Mouse (Mus musculus) leukemia stem cell, adult 10-12 weeks (primary cell): Measurements from ENCODE around the gene Lsm10. TPM values are rescaled to one million over a fixed set of nuclear protein-coding genes. Genes with fewer than 3 reads are reported as not detected.

Experiments
- polyA plus RNA-seq: library from polyadenylated mRNA; stranded (reverse); fragments of >175 nt; gene quantifications from 2 replicates; pipeline ENCODE4 v1.2.3, GENCODE M21; 2012; ENCODE audit warnings: low replicate concordance

The Lsm10 gene
- 2.6 and 8.6 TPM in 2 replicates for polyA plus RNA-seq

DNA sequence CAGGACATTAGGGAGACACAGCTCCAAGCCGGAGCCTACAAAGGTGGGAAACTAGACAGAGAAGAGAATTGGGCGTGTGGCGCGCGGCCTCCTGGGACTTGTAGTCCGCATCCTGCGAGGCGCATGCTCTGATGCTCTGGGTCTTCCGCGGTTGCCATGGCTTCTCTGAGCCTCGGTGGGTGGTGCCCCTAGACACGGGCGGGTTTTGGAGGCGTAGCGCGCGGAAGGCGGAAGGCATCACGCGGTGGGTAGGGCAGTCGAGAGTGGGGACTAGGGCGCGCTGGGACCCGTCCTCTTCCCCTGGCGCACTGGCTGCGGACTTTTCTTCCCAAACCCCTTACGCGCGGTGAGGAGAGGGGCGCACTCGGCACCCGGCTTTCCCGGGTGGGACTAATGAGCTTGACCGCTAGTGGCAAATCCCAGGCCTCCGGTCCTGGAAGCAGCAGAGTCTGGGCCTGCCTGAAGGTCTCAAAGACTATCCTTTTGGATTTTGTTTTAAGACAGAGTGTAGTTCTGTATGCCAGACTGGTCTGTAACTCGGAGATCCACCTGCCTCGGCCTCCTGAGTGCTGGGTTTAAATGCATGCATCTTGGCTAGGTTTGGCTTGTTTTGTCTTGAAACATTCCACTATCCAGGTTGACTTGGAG is at the start of gene Lsm10:
Gene Lsm10 (plus strand): TSS at position 160 of the 648 bp plus-strand sequence.

GRCm38 (mm10) chr4:126046851-126047585 is 49.4 kb upstream of the Lsm10 start, which contains the start of gene Mrps15:
Mrps15 (plus strand) TSS chr4:126046925.

GRCm38 (mm10) chr4:126058134-126058996 is 38.1 kb upstream of the Lsm10 start, which contains the start of gene Oscp1:
Oscp1 (plus strand) TSS chr4:126058565.

DNA sequence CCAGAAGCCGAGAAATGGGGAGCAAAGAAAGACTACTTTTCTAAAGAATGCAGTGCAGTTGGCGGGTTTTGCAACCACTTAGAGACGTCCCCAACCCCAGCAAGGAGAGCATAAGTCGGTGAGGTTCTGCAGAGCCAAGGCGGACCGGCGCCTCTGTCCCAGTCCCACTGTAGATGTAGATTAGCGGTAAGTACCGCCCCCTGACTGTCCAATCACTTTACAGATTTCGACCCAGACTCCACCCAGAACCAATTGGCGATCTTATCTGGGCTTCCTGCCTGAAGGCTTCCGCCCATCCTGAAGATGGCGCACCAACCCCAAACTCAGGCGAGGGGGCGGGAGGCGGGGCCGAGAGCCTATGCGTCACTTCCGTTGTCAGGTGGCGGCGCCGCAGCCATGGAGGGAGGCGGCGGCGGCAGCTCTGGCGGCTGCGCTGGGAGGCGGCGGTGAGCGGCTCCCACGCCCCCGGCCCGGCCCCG is 7.2 kb downstream of the Lsm10 start, which contains the start of gene Stk40:
Gene Stk40 (plus strand): TSS at position 368 of the 479 bp plus-strand sequence.

GRCm38 (mm10) chr4:126147533-126148160 is 51.2 kb downstream of the Lsm10 start, which contains the start of gene Eva1b:
Eva1b (plus strand) TSS chr4:126147744.

Other genes starting within 250 kb of the Lsm10 start
- 13.5 and 60.6 TPM in 2 replicates for gene Csf3r, start 72.1 kb upstream of the Lsm10 start, polyA plus RNA-seq
- 155 and 182 TPM in 2 replicates for gene Mrps15, start 49.7 kb upstream of the Lsm10 start, polyA plus RNA-seq
- 0.92 TPM in 1 of 2 replicates, not detected in the other for gene Oscp1, start 38.1 kb upstream of the Lsm10 start, polyA plus RNA-seq
- gene Stk40, start 7.3 kb downstream of the Lsm10 start, polyA plus RNA-seq: 69.8 and 110 TPM in 2 replicates
- gene Eva1b, start 51.1 kb downstream of the Lsm10 start, polyA plus RNA-seq: 8.7 and 14.3 TPM in 2 replicates
- gene Sh3d21, start 66.9 kb downstream of the Lsm10 start, polyA plus RNA-seq: 0.33 TPM in 1 of 2 replicates, not detected in the other
- 97.4 and 151 TPM in 2 replicates for gene Thrap3, start 106.1 kb downstream of the Lsm10 start, polyA plus RNA-seq
- gene Map7d1, start 159.7 kb downstream of the Lsm10 start, polyA plus RNA-seq: 78.1 and 183 TPM in 2 replicates
- gene Trappc3, start 165.7 kb downstream of the Lsm10 start, polyA plus RNA-seq: 15.2 and 15.3 TPM in 2 replicates
- 0.09 and 0.26 TPM in 2 replicates for gene Col8a2, start 190.2 kb downstream of the Lsm10 start, polyA plus RNA-seq
- gene Adprhl2, start 225.1 kb downstream of the Lsm10 start, polyA plus RNA-seq: 37.0 and 51.8 TPM in 2 replicates
- not detected in 2 replicates for gene Tekt2, start 229.1 kb downstream of the Lsm10 start, polyA plus RNA-seq